Mouse (Mus musculus) kidney, adult 2 months (tissue): Measurements from ENCODE around the gene Fhit.

Experiments used
- CTCF ChIP-seq: fragments of 200-500 bp; conservative IDR thresholded peaks from 2 replicates; pipeline ENCODE4 v1.5.1; 2011; ENCODE audit warnings: low read depth, mild to moderate bottlenecking, control low read depth, low read length, moderate library complexity, mixed read lengths; ENCODE audit not compliant: insufficient read depth, insufficient read length
- POLR2A ChIP-seq: fragments of 200-500 bp; IDR thresholded peaks from one replicate; pipeline ENCODE4 v1.6.1; 2011; ENCODE audit warnings: low read depth, low read length, control low read depth

DNA sequence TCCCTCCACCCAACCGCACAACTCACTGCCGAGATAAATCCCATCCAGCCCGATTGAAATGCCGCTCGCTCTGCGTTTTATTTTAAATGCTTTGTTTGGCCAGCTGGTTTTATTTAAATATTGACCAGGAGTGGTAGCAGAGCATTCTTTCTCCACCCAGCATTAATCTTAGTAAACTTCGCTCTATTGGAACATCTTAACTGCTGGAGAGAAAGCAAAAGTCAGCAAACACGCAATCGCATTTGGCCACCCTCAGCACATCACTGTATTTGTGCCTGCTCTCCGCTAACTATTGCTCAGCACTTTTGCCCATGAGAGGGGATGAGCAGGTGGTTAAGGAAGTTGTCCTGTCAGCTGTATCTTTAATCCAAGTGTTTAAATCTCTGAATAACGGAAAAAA, 36.7 kb downstream of the Fhit start:
- TF ChIP-seq POLR2A: no peak
- no peak for TF ChIP-seq CTCF
